Mouse (Mus musculus): ENCODE measurements at regions not wholly inside any gene's neighbourhood (a gene's known extent, or its start where the extent isn't known, plus 50 kb on each side); places are given as distances from the start of the nearest gene placed in this dataset.

- ATAC-seq (replicated peaks; ENCODE audit: poor library complexity, severe bottlenecking) = no peak
Observed at GRCm38 (mm10) chr4:8922695-8923363, 684.0 kb upstream of the Car8 start.

GRCm38 (mm10) chr4:8921477-8922385, 682.9 kb upstream of the Car8 start:
- ATAC-seq (replicated peaks; ENCODE audit: poor library complexity, severe bottlenecking) = 0 out of 2 replicates have a peak, but pooled peaks have one; percentile 3

GRCm38 (mm10) chr4:8920306-8920705, 681.5 kb upstream of the Car8 start:
- no peak for ATAC-seq (replicated peaks; ENCODE audit: poor library complexity, severe bottlenecking)

GRCm38 (mm10) chr4:8919366-8919984, 680.6 kb upstream of the Car8 start:
- ATAC-seq (replicated peaks; ENCODE audit: poor library complexity, severe bottlenecking) = peak; percentile 34
